Mouse (Mus musculus): ENCODE data around the gene Wwc1. TPM values are rescaled to one million over a fixed set of nuclear protein-coding genes. Genes with fewer than 3 reads are reported as not detected.

Gene Wwc1
- 0.26 and 0.35 TPM in 2 replicates for polyA plus RNA-seq (2015; fragmentation: Nextera tagmentation; extraction: Ambion mirVana)

GRCm38 (mm10) chr11:35980411-35980917 lies at the start of gene Wwc1:
Gene Wwc1, minus strand, starts transcription at chr11:35980527.

DNA sequence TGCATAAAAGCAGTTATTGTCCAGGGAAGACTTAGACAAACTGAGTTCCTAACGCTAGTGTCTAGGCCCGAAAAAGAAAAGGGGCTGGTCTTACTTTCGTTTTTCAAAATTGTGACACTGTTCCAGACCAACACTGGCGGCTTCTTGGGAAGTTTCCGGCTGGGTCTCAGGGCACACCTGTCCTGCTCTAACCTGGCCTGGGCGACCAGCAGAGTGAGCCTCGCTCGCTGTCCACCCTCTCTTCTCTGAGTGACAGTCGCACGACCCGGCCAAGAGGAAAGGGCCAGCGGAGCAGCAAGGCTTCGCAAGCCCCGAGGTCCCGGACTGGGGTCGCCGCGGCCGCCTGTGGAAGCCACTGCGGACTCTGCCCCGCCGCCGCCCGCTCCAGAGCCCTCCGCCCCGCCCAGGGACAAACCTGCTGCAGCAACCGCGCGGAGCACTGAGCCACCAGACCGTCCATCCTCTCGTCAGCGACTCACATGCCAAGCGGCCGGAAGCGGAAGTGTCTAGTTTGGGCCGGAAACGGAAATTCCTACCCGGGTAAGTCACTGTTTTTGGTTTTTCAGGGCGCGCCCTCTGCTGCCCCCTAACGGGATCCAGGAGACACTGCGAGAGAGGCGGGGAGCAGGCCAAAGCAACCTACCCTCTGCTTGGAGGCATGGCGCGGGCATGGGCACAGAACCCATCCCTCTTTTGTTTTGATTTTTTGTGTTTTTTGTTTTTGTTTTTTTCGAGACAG lies 146.1 kb downstream of the Wwc1 start, which contains the start of gene Rars:
Gene Rars (minus strand): TSS at position 485 of the 739 bp plus-strand sequence.

GRCm38 (mm10) chr11:35798874-35799273 lies 181.5 kb downstream of the Wwc1 start, which contains the start of gene Fbll1:
Gene Fbll1, minus strand, starts transcription at chr11:35798884.

Other genes starting within 250 kb of the Wwc1 start
- gene Pank3, start 211.0 kb downstream of the Wwc1 start, polyA plus RNA-seq (2015; fragmentation: Nextera tagmentation; extraction: Ambion mirVana): 9.7 and 15.2 TPM in 2 replicates
- gene Fbll1, start 181.6 kb downstream of the Wwc1 start, polyA plus RNA-seq (2015; fragmentation: Nextera tagmentation; extraction: Ambion mirVana): not detected in 2 replicates
- gene Rars, start 146.0 kb downstream of the Wwc1 start, polyA plus RNA-seq (2015; fragmentation: Nextera tagmentation; extraction: Ambion mirVana): 46.3 and 52.2 TPM in 2 replicates

Measured in skeletal muscle tissue, postnatal 0 days (tissue).